Mouse (Mus musculus) limb, embryonic 10.5 days (tissue): ENCODE data around the gene Col26a1. TPM values are rescaled to one million over a fixed set of nuclear protein-coding genes. Genes with fewer than 3 reads are reported as not detected.

ENCODE experiments used
- DNase-seq: peaks from one replicate; pipeline ENCODE4 v3.0.0-alpha.2; 2017; ENCODE audit warnings: low spot score
- H3K27ac ChIP-seq: fragments of 300-500 bp; sonication (generic); 2 replicates; pipeline ENCODE4 v1.5.1; 2016; ENCODE audit warnings: mild to moderate bottlenecking
- H3K27me3 ChIP-seq: fragments of 300-500 bp; sonication (generic); 2 replicates; pipeline ENCODE4 v1.6.1; 2016; ENCODE audit warnings: low read depth, mild to moderate bottlenecking; ENCODE audit not compliant: poor library complexity, severe bottlenecking
- H3K36me3 ChIP-seq: fragments of 300-500 bp; sonication (generic); 2 replicates; pipeline ENCODE4 v1.6.1; 2016; ENCODE audit warnings: mild to moderate bottlenecking, moderate library complexity
- H3K4me1 ChIP-seq: fragments of 300-500 bp; sonication (generic); 2 replicates; pipeline ENCODE4 v1.6.1; 2016
- H3K4me3 ChIP-seq: fragments of 300-500 bp; sonication (generic); 2 replicates; pipeline ENCODE4 v1.5.1; 2016; ENCODE audit warnings: mild to moderate bottlenecking, moderate library complexity
- H3K9me3 ChIP-seq: fragments of 300-500 bp; sonication (generic); replicated peaks from 2 replicates; pipeline ENCODE4 v1.6.1; 2016; ENCODE audit warnings: mild to moderate bottlenecking
- WGBS: fragments of 180-500 bp; shearing (Covaris S2); methylation state at CpG from one replicate; pipeline ENCODE4 v1.1.7; 2016; 5-methylcytosine and 5-hydroxymethylcytosine counted together
- polyA plus RNA-seq: library from polyadenylated mRNA; unstranded; fragments of >200 nt; fragmentation: Nextera tagmentation; extraction: Ambion mirVana; gene quantifications from 2 replicates; pipeline ENCODE4 v1.2.1, GENCODE M21; 2016

The Col26a1 gene
- polyA plus RNA-seq, 1 experiment from 2014 or later, result 128 TPM

GRCm38 (mm10) chr5:136820911-136821310 is 62.1 kb downstream of the Col26a1 start:
- H3K9me3 ChIP-seq, result no peaks in the 10 kb centered on the region
- H3K36me3 ChIP-seq, result peaks cover 84% of the 10 kb centered on the region
- H3K27ac ChIP-seq, result no peak overlapping the region
- no peak for DNase-seq
- no peaks in the 10 kb centered on the region for H3K27me3 ChIP-seq
- WGBS, result 94% methylated on average over 2 of the region's 2 CpGs
- no peak overlapping the region for H3K4me3 ChIP-seq
- peaks cover 10% of the 10 kb centered on the region for H3K4me1 ChIP-seq

GRCm38 (mm10) chr5:136819686-136820085 is 63.3 kb downstream of the Col26a1 start:
- peaks cover 84% of the 10 kb centered on the region for H3K36me3 ChIP-seq
- peaks cover 10% of the 10 kb centered on the region for H3K4me1 ChIP-seq
- 0 out of 2 replicates have a peak overlapping the region, but pooled peaks have one; percentile 14 for H3K27ac ChIP-seq
- H3K27me3 ChIP-seq, result no peaks in the 10 kb centered on the region
- no peak for DNase-seq
- 66% methylated on average over 11 of the region's 11 CpGs for WGBS
- no peak overlapping the region for H3K4me3 ChIP-seq
- H3K9me3 ChIP-seq, result peaks cover 5% of the 10 kb centered on the region; the same call in 1 of the 2 replicates

DNA sequence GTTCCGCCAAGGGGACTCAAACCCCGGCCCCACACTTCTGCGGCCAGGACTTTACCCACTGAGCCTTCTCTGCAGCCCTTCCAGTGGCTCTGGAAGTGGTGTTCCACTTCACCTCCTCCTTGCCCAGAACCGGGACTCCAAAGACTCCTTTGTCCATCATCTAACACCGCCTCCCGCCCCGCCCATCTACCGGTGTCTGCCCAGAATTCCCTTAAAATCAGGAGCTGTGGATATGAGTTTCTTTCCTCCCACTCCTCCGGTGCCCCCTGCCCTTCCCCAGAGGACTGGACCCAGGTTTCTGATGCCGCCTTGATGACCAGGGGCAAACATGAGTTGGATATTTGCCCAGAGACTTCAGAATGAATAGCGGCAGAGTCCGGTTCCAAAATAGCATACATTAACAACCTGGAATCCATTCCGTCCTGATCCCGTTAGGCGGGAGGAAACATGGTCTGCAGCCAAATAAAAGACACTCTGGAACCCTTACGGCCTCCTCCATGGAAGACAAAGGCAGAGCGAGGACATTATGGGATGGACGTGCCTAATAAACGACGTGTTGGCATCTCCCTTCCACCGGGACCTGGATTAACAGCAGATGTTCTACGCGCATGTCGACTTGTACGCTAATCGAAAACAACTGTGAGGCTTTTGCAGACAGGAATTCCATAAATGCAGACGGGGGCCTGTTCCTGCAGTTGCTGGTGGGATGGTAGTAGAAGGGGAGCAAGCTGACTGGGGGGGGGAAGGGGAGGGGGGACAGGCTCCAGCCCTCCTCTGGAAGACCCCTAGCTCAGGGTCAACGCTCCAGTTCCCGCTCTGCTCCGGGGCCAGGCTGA is 72.3 kb downstream of the Col26a1 start:
- Histone ChIP-seq H3K4me1 (peaks cover 55% of the 10 kb centered on the region), H3K4me3 (peak overlapping the region; percentile 39), H3K27ac (peak overlapping the region; percentile 95), H3K9me3 (peaks cover 5% of the 10 kb centered on the region; the same call in 1 of the 2 replicates), H3K36me3 (peaks cover 52% of the 10 kb centered on the region), H3K27me3 (no peaks in the 10 kb centered on the region)
- WGBS, result 24% methylated on average over 30 of the region's 30 CpGs
- DNase-seq, result peak; percentile 85

DNA sequence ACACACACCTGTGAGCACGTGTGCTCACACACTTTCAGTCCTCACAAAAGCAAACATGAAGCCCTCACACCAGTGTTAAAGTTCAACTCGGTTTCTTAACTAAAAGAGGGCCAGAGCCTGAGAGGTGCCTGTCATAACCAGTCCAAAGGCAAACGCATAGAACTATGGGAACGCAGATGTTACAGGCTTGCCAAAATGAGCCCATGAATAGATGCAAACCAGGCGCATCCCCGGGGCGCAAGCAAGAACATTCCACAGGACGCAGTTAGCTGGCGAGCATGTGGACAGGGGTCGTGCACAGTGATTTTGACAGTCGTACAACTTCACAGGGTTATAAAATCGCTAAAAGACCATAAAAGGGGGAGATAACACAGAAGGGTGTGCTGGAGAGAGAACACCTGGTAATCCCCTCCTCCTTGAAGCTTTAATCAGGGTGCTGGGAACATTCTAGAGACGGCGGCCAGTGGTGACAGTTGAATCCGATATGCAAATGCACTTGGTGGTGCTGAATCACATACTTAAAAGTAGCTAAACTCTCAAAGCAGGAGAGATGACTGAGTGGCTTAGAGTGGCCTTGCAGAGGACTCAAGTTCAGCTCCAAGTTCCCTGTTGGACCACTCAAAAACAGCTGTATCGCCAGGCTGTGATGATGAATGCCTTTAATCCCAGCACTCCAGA is 76.5 kb downstream of the Col26a1 start:
- Histone ChIP-seq H3K36me3 (peaks cover 21% of the 10 kb centered on the region), H3K27ac (peak overlapping the region; percentile 79), H3K4me3 (no peak overlapping the region), H3K4me1 (peaks cover 91% of the 10 kb centered on the region), H3K27me3 (no peaks in the 10 kb centered on the region), H3K9me3 (no peaks in the 10 kb centered on the region)
- no peak for DNase-seq
- WGBS, result 45% methylated on average over 16 of the region's 16 CpGs

DNA sequence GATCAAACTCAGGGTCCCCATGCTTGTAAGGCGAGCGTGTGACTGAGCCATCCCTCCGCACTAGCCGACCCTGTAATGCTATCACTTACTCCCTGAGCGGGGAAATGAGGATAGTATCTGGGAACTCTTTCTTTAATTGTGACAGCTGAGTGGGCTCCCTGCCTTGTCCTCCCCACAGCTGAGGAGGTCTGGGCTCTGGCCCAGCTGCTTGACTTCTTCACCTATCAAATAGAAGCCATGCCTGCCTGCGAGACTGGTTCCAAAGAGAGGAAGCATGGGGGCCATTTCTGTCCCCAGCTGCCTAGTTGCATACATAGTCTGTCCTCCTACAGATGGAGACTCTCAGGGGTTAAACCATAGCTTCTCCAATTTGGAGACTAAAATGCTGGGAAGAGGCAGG is 78.0 kb downstream of the Col26a1 start:
- H3K4me3 ChIP-seq, result no peak overlapping the region
- DNase-seq, result no peak
- no peaks in the 10 kb centered on the region for H3K27me3 ChIP-seq
- peak overlapping the region; percentile 79 for H3K27ac ChIP-seq
- H3K4me1 ChIP-seq, result peaks cover 76% of the 10 kb centered on the region
- WGBS, result 76% methylated on average over 6 of the region's 6 CpGs
- H3K36me3 ChIP-seq, result peaks cover 22% of the 10 kb centered on the region
- no peaks in the 10 kb centered on the region for H3K9me3 ChIP-seq

GRCm38 (mm10) chr5:136804246-136804645 is 78.8 kb downstream of the Col26a1 start:
- DNase-seq, result no peak
- peak overlapping the region; percentile 79 for H3K27ac ChIP-seq
- peaks cover 69% of the 10 kb centered on the region for H3K4me1 ChIP-seq
- H3K27me3 ChIP-seq, result no peaks in the 10 kb centered on the region
- no peak overlapping the region for H3K4me3 ChIP-seq
- peaks cover 21% of the 10 kb centered on the region for H3K36me3 ChIP-seq
- H3K9me3 ChIP-seq, result no peaks in the 10 kb centered on the region
- 45% methylated on average over 1 of the region's 1 CpGs for WGBS

GRCm38 (mm10) chr5:136802732-136803131 is 80.3 kb downstream of the Col26a1 start:
- Histone ChIP-seq H3K36me3 (peaks cover 21% of the 10 kb centered on the region), H3K4me3 (peak overlapping the region; percentile 23), H3K9me3 (no peaks in the 10 kb centered on the region), H3K27me3 (no peaks in the 10 kb centered on the region), H3K27ac (peak overlapping the region; percentile 79), H3K4me1 (peaks cover 62% of the 10 kb centered on the region)
- 11% methylated on average over 17 of the region's 17 CpGs for WGBS
- DNase-seq, result no peak

DNA sequence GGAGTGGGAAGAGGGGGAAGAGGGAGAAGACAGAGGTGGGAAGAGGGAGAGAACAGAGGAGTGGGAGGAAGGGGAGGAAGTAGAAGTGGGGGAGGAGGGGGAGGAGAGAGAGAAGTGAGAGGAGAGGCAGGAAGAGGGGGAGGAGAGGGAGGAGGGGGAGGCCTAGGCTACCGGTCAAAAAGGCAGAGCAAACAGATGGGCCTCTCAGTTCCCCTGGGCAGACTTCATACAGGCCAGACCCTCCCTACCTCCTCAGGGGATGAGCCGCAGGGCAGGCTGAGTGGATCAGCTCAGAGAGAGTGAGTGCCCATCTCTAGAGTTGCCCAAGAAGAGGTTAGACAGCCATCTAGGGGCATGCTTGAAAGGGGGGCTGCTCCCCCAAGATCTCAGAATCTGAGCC is 86.1 kb downstream of the Col26a1 start:
- peaks cover 31% of the 10 kb centered on the region for H3K4me1 ChIP-seq
- DNase-seq, result no peak
- H3K36me3 ChIP-seq, result peaks cover 63% of the 10 kb centered on the region
- no peak overlapping the region for H3K4me3 ChIP-seq
- peak overlapping the region; percentile 81 for H3K27ac ChIP-seq
- H3K9me3 ChIP-seq, result no peaks in the 10 kb centered on the region
- WGBS, result 18% methylated on average over 2 of the region's 2 CpGs
- no peaks in the 10 kb centered on the region for H3K27me3 ChIP-seq

GRCm38 (mm10) chr5:136793807-136794206 is 89.2 kb downstream of the Col26a1 start:
- H3K4me1 ChIP-seq, result peaks cover 37% of the 10 kb centered on the region
- 92% methylated on average over 15 of the region's 15 CpGs for WGBS
- no peaks in the 10 kb centered on the region for H3K9me3 ChIP-seq
- H3K27ac ChIP-seq, result no peak overlapping the region
- DNase-seq, result no peak
- no peaks in the 10 kb centered on the region for H3K27me3 ChIP-seq
- H3K4me3 ChIP-seq, result no peak overlapping the region
- H3K36me3 ChIP-seq, result peaks cover 56% of the 10 kb centered on the region

DNA sequence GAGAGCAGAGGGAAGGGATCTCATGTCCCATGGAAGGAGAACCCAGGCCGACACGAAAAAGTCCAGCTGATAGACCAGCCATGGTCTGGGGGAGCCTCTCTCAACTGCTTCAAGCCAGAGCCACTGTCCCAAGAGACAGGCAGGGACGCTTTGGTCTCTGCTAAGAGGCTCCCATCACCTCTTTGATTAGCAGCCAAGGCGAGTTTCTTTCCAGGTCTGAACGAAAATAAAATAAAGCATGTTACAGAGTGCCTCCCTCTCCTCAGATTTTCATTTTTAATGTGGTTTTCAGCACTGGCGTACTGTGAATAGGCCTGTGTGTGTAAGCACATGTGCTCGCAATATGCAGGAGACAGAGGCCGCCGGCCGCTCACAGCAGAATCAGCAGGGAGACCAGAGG is 90.5 kb downstream of the Col26a1 start:
- DNase-seq, result no peak
- H3K27me3 ChIP-seq, result no peaks in the 10 kb centered on the region
- no peak overlapping the region for H3K4me3 ChIP-seq
- no peaks in the 10 kb centered on the region for H3K9me3 ChIP-seq
- peak overlapping the region; percentile 46; the same call in 1 of the 2 replicates for H3K27ac ChIP-seq
- peaks cover 34% of the 10 kb centered on the region for H3K4me1 ChIP-seq
- WGBS, result 86% methylated on average over 10 of the region's 10 CpGs
- H3K36me3 ChIP-seq, result peaks cover 48% of the 10 kb centered on the region

DNA sequence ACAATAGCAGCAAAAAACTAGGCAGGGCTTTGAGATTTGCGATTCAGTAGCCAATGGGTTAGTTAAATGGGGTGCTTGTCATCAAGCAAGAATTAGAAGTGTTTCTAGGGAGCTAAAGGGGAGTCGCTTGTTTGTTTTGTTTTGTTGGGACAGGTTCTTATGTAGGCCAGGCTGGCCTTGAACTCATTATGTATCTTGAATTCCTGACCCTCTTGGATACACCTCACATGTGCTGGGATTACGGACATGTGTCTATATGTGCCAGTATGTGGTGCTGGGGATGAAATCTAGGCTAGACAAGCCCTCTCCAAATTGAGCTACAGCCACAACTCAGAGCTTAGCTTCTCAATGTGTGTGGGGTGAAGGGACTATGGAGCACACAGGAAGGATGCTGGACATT is 91.8 kb downstream of the Col26a1 start:
- WGBS, result 75% methylated on average over 3 of the region's 3 CpGs

DNA sequence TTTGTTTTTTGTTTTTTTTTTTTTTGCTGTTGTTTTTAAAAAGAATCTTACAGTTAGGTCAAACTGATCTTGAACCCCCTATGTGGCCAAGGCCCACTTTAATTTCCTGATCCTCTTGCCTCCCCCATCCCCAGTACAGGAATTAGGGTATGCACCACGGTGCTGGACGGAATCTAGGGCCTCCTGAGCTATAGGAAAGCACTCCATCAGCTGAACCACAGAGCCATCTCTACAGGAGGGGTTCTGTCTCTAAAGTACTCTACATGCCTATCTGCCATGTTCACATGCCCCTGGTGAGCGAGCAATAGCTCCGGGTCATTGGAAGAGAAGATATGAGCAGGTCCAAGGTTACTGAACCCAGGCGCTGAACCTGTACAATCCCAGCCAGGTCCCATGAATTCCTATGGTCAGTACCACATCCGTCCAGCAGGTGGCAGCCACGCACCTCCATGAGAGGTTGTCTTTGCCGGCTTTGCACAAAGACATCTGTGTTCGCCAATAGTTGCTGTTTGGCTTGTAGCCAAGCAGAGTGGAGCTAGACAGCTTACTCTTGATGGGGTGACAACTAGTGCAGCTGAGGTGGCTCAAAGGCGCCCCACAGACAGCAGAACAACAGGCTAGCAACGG is 92.3 kb downstream of the Col26a1 start:
- no peaks in the 10 kb centered on the region for H3K27me3 ChIP-seq
- peak overlapping the region; percentile 79 for H3K27ac ChIP-seq
- H3K36me3 ChIP-seq, result peaks cover 44% of the 10 kb centered on the region
- H3K4me1 ChIP-seq, result peaks cover 17% of the 10 kb centered on the region
- WGBS, result 18% methylated on average over 11 of the region's 11 CpGs
- H3K4me3 ChIP-seq, result no peak overlapping the region
- no peaks in the 10 kb centered on the region for H3K9me3 ChIP-seq
- DNase-seq, result peak; percentile 97

More for the DNA sequence above, 91.8 kb downstream of the Col26a1 start:
- Histone ChIP-seq H3K27ac (peak overlapping the region; percentile 79), H3K36me3 (peaks cover 44% of the 10 kb centered on the region), H3K4me3 (no peak overlapping the region), H3K27me3 (no peaks in the 10 kb centered on the region), H3K9me3 (no peaks in the 10 kb centered on the region), H3K4me1 (peaks cover 21% of the 10 kb centered on the region)
- no peak for DNase-seq

- peaks cover 41% of the 10 kb centered on the region for H3K36me3 ChIP-seq
- no peak for DNase-seq
- no peaks in the 10 kb centered on the region for H3K27me3 ChIP-seq
- H3K4me1 ChIP-seq, result peaks cover 5% of the 10 kb centered on the region
- no peak overlapping the region for H3K4me3 ChIP-seq
- WGBS, result 90% methylated on average over 8 of the region's 8 CpGs
- no peak overlapping the region for H3K27ac ChIP-seq
- H3K9me3 ChIP-seq, result no peaks in the 10 kb centered on the region
Observed at GRCm38 (mm10) chr5:136784531-136784930, 98.5 kb downstream of the Col26a1 start.
